Mouse (Mus musculus): ENCODE measurements at regions not wholly inside any gene's neighbourhood (a gene's known extent, or its start where the extent isn't known, plus 50 kb on each side); places are given as distances from the start of the nearest gene placed in this dataset.

DNA sequence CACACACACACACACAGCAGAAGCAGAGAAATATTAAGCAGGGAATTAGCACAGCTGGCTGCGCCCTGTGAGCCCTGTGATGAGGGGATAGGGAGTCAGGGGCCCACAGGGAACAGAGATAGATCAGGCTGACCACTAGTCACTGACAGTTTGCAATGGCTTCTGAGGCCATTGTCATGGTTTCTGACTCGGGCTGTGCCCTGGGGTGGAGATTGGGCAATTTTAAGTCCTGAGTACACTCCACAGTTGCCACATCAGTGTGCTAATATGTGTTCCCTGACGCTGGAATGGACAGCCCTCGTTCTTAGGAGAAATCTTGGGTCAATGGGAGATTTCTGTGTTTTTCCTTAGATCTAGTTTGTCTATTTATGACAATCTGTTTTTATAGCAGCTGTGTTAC lies 148.3 kb upstream of the Nectin1 start:
- DNase-seq (ENCODE audit: extremely low spot score, low spot score): no peak

DNA sequence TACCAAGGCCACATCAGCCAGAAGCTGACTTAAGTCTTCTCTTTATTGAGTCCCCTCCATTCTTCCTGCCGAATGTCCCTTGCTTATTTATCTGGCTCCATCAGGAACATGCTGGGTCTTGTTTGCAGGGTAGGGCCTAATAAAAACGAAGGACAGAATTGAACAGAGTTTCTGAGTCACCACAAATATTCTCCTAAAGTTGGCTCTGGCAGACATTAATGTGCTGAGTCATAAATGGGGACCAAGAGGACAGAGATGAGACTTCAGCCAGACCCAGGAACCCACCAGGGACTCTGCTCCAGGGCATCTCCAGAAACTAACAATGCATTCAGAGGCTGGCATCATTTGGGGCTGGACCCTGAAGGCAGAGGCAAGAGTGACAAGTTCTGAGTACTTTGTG lies 143.4 kb upstream of the Nectin1 start:
- DNase-seq (ENCODE audit: extremely low spot score, low spot score): no peak

DNA sequence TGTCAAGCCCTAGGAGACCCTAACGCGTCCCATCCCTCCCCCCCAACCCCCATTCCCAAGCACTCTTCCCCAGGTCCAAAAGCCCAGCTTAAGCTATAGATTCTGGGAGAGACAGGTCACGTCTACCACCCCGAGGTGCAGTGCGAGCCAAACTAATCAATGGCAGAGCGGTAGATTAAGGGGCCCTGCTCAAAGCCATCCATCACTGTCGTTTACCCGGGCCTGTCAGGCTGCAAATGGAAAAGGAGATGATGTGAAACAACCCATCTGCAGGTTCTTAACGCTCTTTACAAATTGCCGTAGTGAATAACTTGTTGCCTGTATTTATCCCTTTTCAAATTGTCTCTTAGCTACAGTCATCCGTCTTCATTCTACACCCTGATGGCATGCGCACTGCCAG lies 126.2 kb upstream of the Nectin1 start:
- DNase-seq (ENCODE audit: extremely low spot score, low spot score): no peak

DNA sequence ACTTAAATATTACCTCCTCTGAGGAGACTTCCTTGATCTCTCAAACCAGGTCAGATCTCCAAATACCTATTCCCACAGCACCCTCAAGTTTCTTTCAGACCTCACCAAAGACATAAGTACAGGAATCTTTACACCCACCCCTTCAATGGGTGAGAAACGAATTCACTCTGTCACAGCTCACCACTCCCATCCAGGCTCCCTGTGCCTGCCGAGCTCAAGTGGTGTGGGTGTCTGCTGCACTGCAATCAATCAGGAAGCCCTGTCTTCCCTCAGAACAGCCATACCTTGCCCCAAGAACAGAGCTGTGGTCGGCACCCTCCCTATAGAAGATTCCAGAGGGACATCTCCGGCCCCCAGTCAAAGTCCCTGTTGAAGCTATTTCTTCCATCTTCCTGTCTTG lies 116.2 kb upstream of the Nectin1 start:
- no peak for DNase-seq (ENCODE audit: extremely low spot score, low spot score)

DNA sequence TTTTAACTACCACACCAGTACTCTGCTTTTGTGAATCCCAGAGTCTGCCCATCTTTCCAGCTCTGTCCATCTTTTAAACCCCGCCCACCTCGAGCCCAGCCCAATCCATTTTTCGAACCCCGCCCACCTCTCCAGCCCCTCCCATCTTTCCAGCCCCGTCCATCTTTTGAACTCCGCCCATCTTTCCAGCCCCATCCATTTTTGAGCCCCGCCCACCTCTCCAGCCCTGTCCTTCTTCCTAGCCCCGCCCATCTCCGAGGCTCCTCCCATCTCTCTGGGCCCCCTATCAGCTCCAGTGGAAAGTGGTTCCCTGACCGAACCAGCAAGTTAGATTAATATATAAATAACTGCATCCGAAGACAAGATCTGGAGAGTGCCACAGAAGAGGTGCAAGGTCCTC lies 115.0 kb upstream of the Nectin1 start:
- DNase-seq (ENCODE audit: extremely low spot score, low spot score): no peak

DNA sequence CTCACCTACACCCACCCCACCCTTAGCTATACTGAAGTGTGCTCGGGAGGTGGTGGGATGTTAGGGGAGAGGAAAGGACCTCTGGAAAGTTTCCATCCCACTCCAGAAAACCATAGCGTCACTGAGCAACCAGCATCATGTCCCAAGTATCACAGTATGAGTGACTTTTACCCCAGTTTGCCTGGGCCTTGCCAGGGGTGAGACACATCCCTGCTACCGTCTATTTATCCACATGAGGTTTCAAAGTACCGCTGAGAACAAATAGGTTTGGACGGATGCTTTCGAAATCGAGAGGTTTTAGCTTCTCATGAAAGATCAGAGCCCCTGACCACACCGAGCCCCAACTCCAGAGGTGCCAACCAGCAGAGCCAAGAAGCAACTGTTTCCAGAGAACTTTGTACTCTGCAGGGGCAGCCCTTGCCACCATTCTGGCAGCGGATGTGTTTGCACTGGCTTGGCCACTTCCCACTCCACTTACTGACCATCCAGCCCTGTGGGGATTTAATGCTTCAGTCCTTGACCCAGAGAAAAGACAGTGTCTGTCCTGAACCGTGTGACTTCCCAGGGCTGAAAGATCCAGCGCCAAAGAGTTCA lies 107.3 kb upstream of the Nectin1 start:
- DNase-seq (ENCODE audit: extremely low spot score, low spot score): no peak

DNA sequence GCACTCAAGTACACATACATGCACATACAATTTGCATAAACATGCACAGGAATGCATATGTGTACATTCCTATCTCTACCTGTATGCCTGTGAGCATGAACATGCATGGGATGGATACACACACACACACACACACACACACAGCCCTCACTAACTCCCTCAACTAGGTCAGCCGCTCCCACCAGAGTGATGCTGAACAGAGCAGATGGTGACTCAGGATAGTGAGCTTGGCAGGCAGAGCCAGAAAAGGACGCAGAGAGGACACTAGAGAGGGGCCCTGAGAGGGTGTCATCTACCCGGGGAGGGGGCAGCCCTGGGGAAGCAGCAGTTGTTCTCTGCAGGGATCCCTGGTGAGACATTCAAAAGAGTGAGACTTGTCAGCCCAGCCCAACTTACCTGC lies 85.6 kb upstream of the Nectin1 start:
- no peak for DNase-seq (ENCODE audit: extremely low spot score, low spot score)

DNA sequence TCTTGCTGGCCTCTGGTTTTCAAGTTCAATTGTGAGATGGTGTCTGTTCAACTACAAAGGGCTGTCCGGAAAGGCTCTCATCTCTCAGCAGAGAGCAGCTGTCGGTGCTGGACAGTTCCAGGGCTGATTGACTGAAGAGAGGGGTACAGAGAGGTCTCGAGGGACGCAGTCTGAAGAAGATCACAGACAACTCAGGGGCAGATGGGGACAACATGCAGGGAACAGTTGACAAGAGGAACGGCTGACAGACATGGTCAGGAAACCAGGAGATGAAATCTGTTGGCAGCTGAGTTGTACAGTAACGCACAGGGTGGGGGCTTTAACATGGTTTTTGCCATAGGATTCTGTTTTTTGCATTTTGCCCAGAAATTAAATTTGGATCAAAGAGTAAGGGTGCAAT lies 84.5 kb upstream of the Nectin1 start:
- no peak for DNase-seq (ENCODE audit: extremely low spot score, low spot score)

DNA sequence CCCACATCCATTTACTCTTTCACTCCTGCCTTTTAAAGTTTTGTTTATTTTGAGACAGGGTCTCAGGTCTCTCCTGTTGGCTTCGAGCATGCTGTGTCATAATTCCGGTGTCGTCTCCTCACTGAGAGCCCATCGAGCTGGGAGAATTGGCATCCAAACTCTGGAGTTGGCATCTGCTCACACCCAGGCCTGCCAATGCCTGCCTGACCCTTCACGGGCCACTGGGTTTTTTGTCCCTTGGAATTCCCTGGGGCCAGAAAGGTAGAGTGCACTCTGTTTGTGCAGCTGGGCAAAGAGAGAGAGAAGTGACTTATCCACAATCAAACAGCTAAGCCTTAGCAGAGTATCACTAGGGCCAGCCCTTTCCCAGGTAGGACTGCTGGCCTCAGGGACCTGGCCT lies 83.6 kb upstream of the Nectin1 start:
- DNase-seq (ENCODE audit: extremely low spot score, low spot score): no peak

DNA sequence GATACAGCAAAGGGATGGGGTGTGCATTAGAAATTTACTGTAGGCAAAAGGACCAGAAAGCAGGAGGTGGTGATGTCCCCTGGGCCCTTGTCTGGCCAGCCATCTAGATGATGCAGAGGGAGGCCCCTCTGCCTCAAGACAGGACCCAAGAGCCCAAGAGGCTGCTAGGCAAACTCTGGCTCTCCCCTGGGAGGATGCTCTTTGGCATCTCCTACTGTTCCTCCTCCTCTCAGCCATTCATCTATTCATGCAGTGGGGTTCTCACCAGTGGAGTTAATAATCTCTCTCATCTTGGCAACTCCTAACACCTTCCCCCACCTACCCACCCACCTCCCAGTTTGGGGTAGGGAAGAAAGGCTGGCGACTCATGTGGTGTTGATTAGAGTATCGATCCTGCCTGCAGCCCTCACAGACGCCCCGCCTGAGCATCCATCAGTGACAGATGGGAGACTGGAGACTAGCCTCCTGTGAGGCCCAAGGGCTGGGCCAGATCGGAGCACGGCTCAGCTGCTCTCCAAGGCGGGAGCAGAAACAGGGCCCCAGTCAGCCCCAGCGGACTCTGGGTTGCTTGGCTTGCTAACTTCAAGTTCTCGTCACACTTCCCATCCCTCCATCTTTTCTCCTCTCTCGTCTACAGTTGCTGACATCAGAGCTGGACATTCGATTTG lies 82.8 kb upstream of the Nectin1 start:
- DNase-seq (ENCODE audit: extremely low spot score, low spot score): no peak

DNA sequence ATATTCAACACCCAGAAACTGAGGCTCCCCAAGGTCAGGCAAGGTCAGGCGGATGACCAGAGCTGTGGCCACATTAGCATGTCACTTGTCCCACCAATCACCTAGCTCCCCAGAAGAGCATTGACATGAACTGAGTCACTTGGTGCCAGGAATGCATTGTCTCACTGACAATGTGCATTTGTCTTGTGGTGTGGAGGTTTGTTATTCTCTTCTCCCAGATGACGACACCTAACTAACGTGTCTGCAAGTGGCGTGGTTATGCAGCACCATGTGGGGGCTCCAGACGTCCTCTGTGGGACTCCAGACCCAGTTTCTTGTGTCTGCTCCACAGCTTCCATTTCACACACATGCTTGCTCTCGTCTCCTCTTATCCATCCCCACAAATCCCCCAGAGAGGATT lies 82.1 kb upstream of the Nectin1 start:
- DNase-seq (ENCODE audit: extremely low spot score, low spot score): no peak

DNA sequence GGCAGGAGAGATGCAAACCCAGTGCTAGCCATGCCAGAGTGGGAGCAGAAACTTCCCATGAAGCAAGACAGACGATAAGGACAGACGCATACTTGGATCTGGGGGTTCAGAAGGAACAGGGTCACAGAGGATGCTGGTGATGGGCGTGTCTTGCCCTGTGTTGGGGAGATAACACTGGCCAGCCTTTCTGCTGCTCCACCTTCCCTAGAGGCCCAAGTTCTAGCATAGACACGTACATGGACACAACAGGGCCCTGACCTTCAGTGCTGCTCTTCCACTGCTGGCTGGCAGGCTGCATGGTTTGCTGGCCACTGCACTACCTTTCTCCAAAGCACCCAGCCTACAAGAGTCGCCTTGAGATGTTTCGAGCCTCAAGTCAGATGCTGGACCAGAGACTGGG lies 76.4 kb upstream of the Nectin1 start:
- no peak for DNase-seq (ENCODE audit: extremely low spot score, low spot score)

DNA sequence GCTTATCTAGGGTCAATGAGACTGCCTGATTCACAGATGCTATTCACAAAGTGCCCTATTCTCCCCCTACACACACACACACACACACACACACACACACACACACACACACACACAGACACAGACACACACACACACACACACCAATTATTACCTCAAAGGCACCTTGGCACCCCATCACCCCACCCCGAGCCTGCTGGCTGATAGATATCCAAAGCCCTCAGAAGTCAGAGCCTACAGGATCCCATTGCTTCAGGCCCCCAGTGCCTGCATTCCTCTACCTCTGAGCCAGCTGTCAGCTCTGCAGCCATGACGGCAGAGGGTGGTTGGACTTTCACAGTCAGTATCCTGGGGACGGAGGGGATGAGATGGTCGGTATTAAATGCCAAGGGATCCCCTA lies 75.8 kb upstream of the Nectin1 start:
- DNase-seq (ENCODE audit: extremely low spot score, low spot score): no peak

DNA sequence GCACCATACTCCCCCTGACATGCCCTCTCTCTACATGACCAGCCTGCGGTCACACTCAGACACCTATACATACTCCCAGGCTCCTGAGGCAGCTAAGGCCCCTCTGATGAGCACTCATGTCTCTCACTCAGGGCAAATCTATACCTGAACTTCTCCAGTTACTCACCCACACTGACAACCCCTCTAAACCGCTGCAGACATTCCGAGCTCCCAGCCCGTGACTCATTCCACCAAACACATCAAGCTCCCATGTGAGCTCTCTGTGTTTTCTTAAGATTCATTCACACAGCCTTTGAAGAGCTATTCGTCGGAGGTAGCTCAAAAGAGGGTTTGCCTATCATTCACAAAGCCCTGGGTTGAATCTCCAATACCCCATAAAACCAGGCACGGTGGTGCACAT lies 75.1 kb upstream of the Nectin1 start:
- no peak for DNase-seq (ENCODE audit: extremely low spot score, low spot score)

DNA sequence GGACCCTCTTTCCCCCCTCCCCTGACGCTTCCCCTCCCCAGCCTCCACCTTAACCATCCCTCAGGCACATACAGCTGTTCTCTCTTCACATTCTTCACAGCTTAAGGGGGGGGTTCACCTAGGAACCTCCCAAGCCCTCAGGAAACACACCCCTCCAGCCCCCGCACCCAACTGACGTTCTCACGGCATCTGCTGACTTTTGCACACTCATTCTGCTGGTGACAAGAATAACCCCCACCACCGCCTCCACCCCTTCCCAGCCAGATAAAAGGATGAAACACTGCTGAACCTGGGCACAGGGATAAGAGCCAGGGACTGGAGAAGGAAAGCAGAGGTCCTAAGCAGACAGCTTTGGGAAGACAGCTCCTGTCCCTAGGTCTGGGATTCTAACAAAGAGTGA lies 73.2 kb upstream of the Nectin1 start:
- no peak for DNase-seq (ENCODE audit: extremely low spot score, low spot score)

DNA sequence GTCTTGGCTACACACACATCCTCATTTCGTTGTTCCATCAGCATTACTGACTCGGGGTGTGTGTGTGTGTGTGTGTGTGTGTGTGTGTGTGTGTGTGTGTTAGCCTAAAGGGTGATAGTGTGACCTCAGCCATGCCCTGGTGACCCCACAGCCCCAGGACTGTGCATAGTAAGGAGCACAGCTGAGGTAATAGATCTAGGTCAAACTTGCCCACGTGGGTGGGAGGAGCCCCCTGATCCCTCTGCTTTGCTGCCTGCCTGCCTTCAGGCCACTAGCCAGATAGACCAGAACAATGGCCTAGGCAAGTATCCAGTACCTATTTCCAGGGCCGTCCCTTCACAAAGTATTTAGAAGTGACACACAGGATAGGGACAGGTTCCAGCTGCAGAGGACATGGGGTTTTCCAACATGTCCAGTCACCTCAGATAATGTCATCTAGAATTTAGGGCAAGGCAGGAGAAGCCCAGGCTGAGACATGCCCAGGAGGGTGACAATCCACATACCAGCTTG lies 70.6 kb upstream of the Nectin1 start:
- DNase-seq (ENCODE audit: extremely low spot score, low spot score): no peak

DNA sequence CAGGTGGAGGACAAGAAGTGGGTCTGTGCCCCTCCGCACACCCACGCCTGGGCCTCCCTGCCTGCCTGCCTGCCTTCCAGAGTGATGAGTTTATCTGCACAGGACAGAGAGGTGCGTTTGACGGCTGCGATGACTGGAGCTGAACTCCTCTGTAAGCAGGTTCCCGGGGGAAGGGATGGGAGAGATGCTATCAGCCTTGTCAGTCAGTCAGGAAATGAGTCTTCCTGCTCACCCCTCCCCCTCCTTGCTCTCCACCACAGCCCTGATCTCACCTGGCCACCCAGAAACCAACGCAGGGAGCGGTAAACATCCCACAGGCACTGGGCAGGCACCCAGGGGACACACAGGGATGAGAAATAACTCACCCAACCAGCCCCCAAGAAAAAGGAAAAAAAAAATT lies 69.5 kb upstream of the Nectin1 start:
- DNase-seq (ENCODE audit: extremely low spot score, low spot score): no peak

DNA sequence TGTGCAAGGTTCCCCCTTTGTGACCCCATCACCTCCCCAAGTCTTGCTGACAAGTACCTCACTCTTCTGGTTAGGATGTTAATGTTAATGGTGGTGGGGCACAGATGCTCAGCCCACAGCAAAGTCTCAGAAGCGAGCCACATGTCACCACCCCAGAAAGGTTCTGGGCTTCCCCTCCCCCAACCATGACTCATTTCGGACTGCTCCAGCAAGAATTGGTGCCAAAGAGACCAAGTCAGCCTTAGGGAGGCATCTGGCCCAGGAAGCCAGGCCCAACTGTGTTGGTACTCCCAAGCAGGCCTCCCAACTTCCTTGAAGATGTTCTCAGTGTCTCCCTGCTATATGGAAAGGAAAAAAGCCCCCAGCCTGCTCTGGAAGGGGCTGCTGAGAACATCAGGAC lies 67.8 kb upstream of the Nectin1 start:
- DNase-seq (ENCODE audit: extremely low spot score, low spot score): no peak

DNA sequence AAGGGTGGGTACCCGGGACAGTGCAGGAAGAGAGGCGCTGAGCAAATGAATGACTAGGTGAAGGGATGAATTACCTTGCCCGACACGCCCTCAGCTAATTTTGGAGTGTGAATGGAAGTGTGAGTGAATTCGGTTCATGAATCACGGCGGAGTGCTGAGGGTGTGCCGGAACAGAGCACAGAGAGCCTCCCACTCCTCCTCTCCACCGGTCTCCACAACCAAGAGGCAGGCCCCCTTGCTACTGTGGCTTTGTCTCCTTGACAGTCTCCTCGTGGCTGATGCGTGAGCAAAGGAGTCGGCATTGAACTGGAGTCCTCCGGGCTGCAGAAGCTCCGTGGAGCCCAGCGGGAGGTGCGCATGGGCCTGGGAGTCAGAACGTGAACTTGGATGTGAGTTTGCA lies 64.5 kb upstream of the Nectin1 start:
- no peak for DNase-seq (ENCODE audit: extremely low spot score, low spot score)

DNA sequence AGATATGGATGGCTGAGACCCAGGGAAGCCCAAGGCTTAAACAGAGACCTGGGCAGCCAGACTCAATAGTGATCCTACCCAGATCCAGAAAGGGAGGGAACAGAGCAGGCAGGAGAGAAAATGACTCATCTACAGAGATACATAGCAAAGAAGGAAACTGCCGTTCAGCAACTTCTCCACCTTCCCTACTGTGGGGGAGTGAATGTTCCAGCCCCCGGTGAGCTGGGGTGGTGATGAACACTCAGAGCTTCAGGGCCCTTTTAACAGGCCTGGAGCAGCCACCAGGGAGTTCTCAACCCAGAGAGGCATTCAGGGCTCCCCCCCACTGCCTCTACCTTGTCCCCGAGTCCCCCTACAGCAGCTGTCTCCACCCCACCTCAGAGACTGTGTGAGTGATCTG lies 62.5 kb upstream of the Nectin1 start:
- no peak for DNase-seq (ENCODE audit: extremely low spot score, low spot score)

DNA sequence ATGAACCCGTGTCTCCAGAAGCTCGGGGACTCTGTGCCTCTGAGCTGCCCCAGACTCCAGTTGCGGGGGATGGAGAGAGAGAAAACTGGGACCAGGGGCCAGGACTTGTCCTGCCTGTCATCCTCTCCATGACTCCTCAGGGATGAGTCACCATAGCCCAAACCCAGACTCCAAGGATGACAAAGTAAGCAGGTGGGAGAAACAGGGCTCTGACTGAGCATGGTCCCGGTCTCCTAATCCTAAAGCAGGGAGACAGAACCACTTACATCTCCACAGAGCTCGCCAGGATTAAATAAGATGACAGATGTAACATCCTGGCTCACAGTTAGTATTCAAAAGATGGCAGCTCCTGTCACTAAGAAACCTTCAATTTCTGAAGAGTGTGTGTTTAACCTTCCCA lies 61.7 kb upstream of the Nectin1 start:
- no peak for DNase-seq (ENCODE audit: extremely low spot score, low spot score)

DNA sequence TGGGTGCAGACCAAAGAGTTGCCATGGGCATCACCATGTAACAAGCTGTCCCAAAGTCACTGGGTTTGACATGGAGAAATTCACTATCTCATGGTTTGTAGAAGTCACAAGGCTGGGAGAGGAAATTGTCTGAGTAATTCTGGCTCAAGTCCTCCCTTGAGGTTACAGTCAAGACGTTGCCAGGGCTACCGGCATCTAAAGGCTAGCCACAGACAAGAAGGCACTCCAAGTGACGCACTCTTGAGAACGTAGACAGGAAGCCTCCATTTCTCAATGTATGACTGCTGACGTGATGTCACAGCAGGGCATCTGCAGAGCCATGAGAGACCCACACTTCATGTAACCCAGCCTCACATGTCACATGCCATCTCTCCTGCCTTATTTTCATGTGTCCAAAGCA lies 59.2 kb upstream of the Nectin1 start:
- DNase-seq (ENCODE audit: extremely low spot score, low spot score): no peak

DNA sequence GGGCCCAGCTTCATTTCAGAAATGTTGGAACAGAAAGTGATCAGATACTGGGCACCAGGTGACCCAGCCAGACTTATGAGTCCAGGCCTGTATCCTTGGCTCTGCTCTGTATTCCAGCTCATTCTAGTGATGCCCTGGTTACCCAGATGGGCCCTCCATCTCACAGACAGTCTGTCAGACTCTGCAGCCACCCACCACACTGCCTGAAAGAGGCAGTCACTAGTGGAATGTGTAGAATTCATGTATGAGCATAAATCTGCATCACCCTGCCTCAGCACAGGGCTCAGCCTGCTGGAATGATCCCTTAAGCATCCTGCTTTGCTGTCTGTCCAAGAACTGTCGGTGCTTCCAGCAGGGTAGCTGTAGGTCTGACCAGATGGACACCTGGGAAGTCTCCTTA lies 51.8 kb upstream of the Nectin1 start:
- no peak for DNase-seq (ENCODE audit: extremely low spot score, low spot score)

DNA sequence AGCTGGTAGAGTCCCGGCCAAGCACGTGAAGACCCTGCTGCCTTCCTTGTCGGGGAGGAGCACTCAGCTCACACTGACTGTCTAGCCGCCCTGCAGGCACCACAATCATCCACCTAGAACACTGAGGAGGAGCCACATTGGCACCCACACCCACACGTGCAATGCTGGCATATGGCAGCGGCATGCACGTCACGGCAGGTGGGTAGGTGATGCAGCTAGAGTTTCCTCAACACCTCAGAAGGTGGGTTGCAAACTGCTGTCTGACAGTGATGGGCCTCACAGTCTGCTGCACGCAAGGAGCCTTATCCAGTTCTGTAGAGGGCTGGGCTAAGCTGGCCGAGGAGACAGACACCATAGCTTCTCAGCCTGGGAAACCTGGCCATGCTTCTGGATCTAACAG lies 51.2 kb upstream of the Nectin1 start:
- no peak for DNase-seq (ENCODE audit: extremely low spot score, low spot score)
